Mouse (Mus musculus) heart, adult 2 months (tissue): Measurements from ENCODE around the gene Igfbp5.

Experiments
- CTCF ChIP-seq: fragments of 200-600 bp; IDR thresholded peaks from 2 replicates; pipeline ENCODE4 v1.8.1; 2022; ENCODE audit warnings: antibody characterized with exemption, mild to moderate bottlenecking, moderate library complexity
- POLR2A ChIP-seq: fragments of 200-500 bp; IDR thresholded peaks from 2 replicates; pipeline ENCODE4 v1.6.1; 2011; ENCODE audit warnings: mild to moderate bottlenecking, low read depth, low read length, control low read depth; ENCODE audit not compliant: insufficient read depth

DNA sequence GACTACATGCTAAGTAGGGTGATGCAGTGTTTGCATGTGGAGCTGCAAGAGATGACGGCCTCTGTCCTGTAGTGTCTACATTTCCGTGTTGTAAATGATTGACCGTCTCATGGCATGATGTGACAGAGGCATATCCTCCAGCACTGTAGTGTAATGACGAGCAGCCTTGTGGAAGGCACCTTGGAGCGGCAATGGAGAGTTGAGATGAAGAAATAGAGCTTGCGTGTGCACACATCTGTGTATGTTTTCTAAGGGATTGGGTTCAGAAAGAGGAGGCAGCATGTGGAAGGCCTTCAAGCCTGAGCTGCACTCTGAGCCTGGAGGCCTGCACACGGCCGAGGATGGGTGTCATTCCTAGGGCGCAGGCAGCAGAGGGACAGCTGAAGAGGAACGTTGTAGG lies 19.0 kb downstream of the Igfbp5 start:
- TF ChIP-seq CTCF (no peak), POLR2A (no peak)
